Mouse (Mus musculus): Measurements from ENCODE around the gene Samd4b. TPM values are rescaled to one million over a fixed set of nuclear protein-coding genes. Genes with fewer than 3 reads are reported as not detected.

The Samd4b gene
- polyA plus RNA-seq, 1 experiment = 11.4 TPM

DNA sequence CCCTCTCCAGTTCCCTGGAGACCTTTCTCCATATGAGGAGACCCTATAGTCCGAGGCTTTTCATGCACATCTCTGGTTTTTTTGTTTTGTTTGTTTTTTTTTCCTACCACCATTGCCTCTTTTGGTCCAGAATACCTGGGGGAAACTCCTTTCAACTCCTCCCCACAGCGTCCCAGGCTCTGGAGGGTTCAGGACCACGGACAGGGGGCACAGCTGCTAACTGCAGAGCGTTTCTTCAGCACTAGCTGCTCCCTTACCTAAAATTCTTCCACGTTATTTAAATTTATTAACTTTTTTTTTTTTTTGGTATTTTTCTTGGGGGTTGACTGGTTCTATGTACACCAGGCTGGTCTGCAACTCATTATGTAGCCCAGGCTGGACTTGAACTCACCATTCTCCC lies 92.4 kb downstream of the Samd4b start:
- H3K9me3 ChIP-seq (ENCODE audit: control insufficient read depth, low read length) = no peaks in the 10 kb centered on the region
- H3K4me3 ChIP-seq (replicated peaks) = no peak overlapping the region
- no peaks in the 10 kb centered on the region for H3K36me3 ChIP-seq (ENCODE audit: control insufficient read depth)
- H3K4me1 ChIP-seq (ENCODE audit: control insufficient read depth) = no peaks in the 10 kb centered on the region
- TF ChIP-seq TAL1 (IDR thresholded peaks at IDR 0.05; ENCODE audit: low read length) (no peak), GATA1 (IDR thresholded peaks at IDR 0.05; ENCODE audit: low read length) (no peak)
- H3K27me3 ChIP-seq (ENCODE audit: control insufficient read depth) = no peaks in the 10 kb centered on the region

DNA sequence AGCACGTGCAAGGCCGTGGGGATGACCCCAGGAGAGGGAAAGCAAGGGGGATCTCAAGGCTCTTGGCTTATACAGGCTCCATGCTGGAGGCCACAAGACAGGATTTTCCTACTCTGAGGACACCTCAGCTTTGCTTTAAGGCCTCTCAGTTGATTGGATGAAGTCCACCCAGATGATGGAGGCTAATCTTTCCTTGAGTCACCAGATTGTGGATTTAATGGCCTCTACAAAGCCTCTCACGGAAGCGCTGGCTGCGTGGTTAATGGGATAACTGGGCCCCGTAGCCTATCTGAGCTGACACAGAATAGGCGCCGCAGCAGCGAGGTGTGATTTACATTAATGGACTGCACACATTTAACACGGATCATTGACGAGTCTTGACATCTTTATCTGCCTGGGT lies 102.5 kb downstream of the Samd4b start:
- no peaks in the 10 kb centered on the region for H3K27me3 ChIP-seq (ENCODE audit: control insufficient read depth)
- no peaks in the 10 kb centered on the region for H3K36me3 ChIP-seq (ENCODE audit: control insufficient read depth)
- H3K9me3 ChIP-seq (ENCODE audit: control insufficient read depth, low read length) = no peaks in the 10 kb centered on the region
- TF ChIP-seq GATA1 (IDR thresholded peaks at IDR 0.05; ENCODE audit: low read length) = no peak
- TF ChIP-seq TAL1 (IDR thresholded peaks at IDR 0.05; ENCODE audit: low read length) = no peak
- peaks cover 5% of the 10 kb centered on the region for H3K4me1 ChIP-seq (ENCODE audit: control insufficient read depth)
- H3K4me3 ChIP-seq (replicated peaks) = no peak overlapping the region

DNA sequence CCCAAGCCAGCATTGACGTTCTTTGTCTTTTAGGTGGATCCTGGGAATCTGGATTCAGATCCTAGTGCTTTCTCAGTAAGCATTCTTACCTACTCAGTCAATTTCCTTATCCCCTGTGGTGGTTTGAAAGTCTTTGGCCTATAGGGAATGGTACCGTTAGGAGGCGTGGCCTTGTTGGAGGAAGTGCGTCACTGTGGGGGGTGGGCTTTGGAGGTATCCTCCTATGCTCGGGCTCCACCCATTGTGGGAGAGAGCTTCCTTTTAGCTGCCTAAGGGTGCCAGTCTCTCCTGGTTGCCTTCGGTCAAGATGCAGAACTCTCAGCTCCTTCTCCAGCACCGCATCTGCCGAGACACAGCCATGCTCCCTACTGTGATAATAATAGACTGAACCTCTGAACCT lies 105.6 kb downstream of the Samd4b start:
- H3K36me3 ChIP-seq (ENCODE audit: control insufficient read depth) = no peaks in the 10 kb centered on the region
- no peak overlapping the region for H3K4me3 ChIP-seq (replicated peaks)
- peaks cover 6% of the 10 kb centered on the region for H3K4me1 ChIP-seq (ENCODE audit: control insufficient read depth)
- peaks cover 10% of the 10 kb centered on the region for H3K27me3 ChIP-seq (ENCODE audit: control insufficient read depth)
- H3K9me3 ChIP-seq (ENCODE audit: control insufficient read depth, low read length) = no peaks in the 10 kb centered on the region
- no peak for TF ChIP-seq GATA1 (IDR thresholded peaks at IDR 0.05; ENCODE audit: low read length)
- TF ChIP-seq TAL1 (IDR thresholded peaks at IDR 0.05; ENCODE audit: low read length) = no peak

DNA sequence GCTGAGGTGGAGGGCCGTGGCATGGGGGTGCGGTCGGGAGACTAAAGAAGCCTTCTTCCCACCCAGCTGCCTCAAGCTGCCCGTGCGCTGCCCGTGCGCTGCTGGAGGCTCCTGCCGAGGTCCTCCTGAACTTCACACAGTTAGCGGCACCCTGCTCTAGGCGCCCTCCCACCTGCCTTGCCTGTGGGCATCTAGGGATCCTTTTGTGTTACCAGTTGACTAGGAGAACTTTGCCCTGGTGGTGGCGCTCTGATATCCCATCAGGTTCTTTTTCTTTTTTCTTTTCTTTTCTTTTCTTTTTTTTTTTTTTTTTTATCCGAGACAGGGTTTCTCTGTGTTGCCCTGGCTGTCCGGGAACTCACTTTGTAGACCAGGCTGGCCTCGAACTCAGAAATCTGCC lies 107.0 kb downstream of the Samd4b start:
- Histone ChIP-seq H3K4me1 (ENCODE audit: control insufficient read depth) (peaks cover 6% of the 10 kb centered on the region), H3K36me3 (ENCODE audit: control insufficient read depth) (no peaks in the 10 kb centered on the region), H3K4me3 (replicated peaks) (no peak overlapping the region), H3K27me3 (ENCODE audit: control insufficient read depth) (peaks cover 11% of the 10 kb centered on the region), H3K9me3 (ENCODE audit: control insufficient read depth, low read length) (no peaks in the 10 kb centered on the region)
- no peak for TF ChIP-seq TAL1 (IDR thresholded peaks at IDR 0.05; ENCODE audit: low read length)
- TF ChIP-seq GATA1 (IDR thresholded peaks at IDR 0.05; ENCODE audit: low read length) = no peak

DNA sequence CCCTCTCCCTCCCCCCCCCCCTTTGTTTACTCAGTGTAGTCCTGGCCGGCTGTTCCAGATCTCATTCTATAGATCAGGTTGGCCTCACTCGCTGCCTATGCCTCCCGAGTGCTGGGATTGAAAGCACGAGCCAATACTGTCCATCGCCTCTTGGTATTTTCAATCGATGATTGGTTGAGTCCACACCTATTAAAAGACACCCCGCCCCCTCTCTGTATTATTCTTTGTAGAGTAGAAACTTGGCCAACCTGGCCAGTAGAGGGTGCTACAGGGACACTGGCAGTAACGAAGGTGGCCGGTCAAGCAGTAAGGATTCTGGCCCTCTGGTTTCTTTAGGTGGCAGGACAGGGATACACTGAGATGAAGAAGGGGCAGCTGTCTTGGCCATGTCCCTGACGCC lies 107.5 kb downstream of the Samd4b start:
- Histone ChIP-seq H3K9me3 (ENCODE audit: control insufficient read depth, low read length) (no peaks in the 10 kb centered on the region), H3K27me3 (ENCODE audit: control insufficient read depth) (peaks cover 11% of the 10 kb centered on the region), H3K36me3 (ENCODE audit: control insufficient read depth) (no peaks in the 10 kb centered on the region), H3K4me1 (ENCODE audit: control insufficient read depth) (peaks cover 6% of the 10 kb centered on the region), H3K4me3 (replicated peaks) (no peak overlapping the region)
- TF ChIP-seq TAL1 (IDR thresholded peaks at IDR 0.05; ENCODE audit: low read length) = no peak
- TF ChIP-seq GATA1 (IDR thresholded peaks at IDR 0.05; ENCODE audit: low read length) = no peak

DNA sequence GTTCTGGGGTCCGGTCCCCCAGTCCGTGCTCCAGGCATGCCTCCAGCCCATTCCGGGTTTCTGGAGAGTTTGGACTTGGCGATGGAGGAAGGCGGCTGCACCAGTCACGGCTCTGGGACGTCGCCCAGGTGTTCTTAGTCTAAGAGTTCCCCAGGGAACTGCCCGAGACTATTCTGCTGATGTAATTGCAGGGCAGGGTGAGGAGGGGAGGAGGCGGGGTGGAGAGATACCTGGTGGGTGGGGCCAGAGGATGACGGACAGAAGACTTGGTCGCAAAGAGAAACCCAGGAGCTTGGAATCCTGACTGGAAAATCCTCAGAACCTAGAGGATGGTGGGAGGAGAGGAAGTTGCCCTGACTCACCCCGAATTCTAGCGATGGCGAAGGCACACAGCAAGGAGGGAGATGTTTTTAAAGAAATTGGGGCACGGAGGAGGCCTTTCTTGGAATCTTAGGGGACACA lies 109.9 kb downstream of the Samd4b start:
- Histone ChIP-seq H3K9me3 (ENCODE audit: control insufficient read depth, low read length) (no peaks in the 10 kb centered on the region), H3K4me3 (replicated peaks) (no peak overlapping the region), H3K36me3 (ENCODE audit: control insufficient read depth) (no peaks in the 10 kb centered on the region), H3K27me3 (ENCODE audit: control insufficient read depth) (peaks cover 11% of the 10 kb centered on the region), H3K4me1 (ENCODE audit: control insufficient read depth) (peaks cover 6% of the 10 kb centered on the region)
- TF ChIP-seq GATA1 (IDR thresholded peaks at IDR 0.05; ENCODE audit: low read length) = no peak
- TF ChIP-seq TAL1 (IDR thresholded peaks at IDR 0.05; ENCODE audit: low read length) = no peak

DNA sequence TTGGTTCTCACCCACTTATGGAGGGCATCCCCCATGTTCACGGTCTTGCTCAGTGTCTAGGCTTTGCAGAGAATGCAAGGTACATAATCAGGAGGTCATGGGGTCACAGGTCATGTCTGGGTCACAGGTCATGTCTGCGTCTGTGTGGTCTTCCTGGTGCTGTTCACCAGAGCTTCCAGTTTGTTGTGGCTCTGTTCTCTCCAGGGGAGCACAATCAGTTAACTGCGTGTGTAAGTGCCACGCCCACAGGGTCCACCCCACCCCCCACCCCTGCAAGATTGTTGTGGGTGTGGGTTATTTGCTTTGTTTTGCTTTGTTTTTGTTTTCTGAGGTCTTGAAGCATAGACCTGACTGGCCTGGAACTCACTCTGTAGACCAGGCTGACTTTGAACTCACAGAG lies 113.8 kb downstream of the Samd4b start:
- TF ChIP-seq GATA1 (IDR thresholded peaks at IDR 0.05; ENCODE audit: low read length) (no peak), TAL1 (IDR thresholded peaks at IDR 0.05; ENCODE audit: low read length) (no peak)
- Histone ChIP-seq H3K9me3 (ENCODE audit: control insufficient read depth, low read length) (no peaks in the 10 kb centered on the region), H3K27me3 (ENCODE audit: control insufficient read depth) (peaks cover 11% of the 10 kb centered on the region), H3K36me3 (ENCODE audit: control insufficient read depth) (no peaks in the 10 kb centered on the region), H3K4me1 (ENCODE audit: control insufficient read depth) (no peaks in the 10 kb centered on the region; the same call in none of the 2 replicates), H3K4me3 (replicated peaks) (no peak overlapping the region)

DNA sequence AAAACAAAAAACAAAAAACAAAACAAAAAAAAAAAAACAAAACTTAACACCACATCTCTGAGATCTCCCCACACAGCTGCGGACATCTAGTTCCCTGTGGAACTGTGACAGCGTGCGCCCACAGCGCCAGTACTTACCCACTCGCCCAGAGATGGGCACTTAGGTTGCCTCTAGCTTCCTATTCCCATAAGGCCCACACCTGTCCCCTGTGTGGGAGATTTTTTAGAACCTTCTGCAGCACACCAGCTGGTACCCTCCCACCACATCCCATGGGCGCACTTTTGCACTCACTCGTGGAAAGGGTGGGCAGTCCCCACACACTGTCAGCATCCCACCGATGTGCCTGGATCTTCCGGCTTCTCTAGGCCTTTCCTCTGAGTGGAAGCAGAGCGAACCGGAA lies 115.1 kb downstream of the Samd4b start:
- Histone ChIP-seq H3K36me3 (ENCODE audit: control insufficient read depth) (no peaks in the 10 kb centered on the region), H3K4me1 (ENCODE audit: control insufficient read depth) (no peaks in the 10 kb centered on the region), H3K27me3 (ENCODE audit: control insufficient read depth) (peaks cover 6% of the 10 kb centered on the region), H3K9me3 (ENCODE audit: control insufficient read depth, low read length) (no peaks in the 10 kb centered on the region), H3K4me3 (replicated peaks) (no peak overlapping the region)
- TF ChIP-seq TAL1 (IDR thresholded peaks at IDR 0.05; ENCODE audit: low read length) (no peak), GATA1 (IDR thresholded peaks at IDR 0.05; ENCODE audit: low read length) (no peak)

DNA sequence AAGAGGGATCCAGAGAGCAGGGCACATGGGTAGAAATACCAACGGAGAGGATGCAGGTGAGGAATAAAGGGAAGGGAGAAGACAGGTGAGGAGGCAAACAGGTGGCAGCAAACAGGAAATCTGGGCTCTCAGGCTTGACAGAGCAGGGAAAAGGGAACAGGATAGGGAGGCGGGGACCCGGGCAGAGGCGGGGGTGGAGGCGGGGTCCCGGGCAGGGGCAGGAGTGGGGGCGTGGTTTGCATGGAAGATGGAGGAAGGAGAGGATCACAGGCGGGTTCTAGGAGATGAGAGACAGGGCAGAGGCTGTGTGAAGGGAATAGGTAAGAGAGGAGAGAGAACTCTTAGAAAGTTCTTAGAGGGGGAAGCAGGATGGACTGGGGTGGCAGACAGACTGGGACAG lies 119.1 kb downstream of the Samd4b start:
- Histone ChIP-seq H3K4me1 (ENCODE audit: control insufficient read depth) (no peaks in the 10 kb centered on the region), H3K4me3 (replicated peaks) (no peak overlapping the region)

DNA sequence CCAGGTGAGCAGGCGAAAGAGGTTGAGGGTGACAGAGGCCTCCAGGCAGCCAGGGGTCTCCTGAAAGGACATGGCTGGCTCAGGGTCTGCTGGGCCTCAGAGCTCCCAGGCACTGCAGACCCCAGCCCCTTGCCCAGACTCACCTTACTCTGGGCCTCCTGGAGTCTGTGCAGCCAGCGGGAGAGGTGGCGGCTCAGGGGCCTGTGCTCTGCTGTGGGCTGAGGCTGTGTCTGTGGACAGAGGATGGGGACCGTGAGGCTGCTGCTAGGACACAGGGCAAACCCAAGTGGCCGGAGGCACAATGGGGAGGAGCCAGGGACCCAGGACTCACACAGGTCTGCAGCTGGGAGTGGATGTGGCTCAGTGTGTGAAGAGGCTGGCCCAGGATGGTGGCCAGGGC lies 120.6 kb downstream of the Samd4b start:
- Histone ChIP-seq H3K27me3 (ENCODE audit: control insufficient read depth) (no peaks in the 10 kb centered on the region), H3K9me3 (ENCODE audit: control insufficient read depth, low read length) (no peaks in the 10 kb centered on the region)

More for the DNA sequence above, 119.1 kb downstream of the Samd4b start:
- Histone ChIP-seq H3K36me3 (ENCODE audit: control insufficient read depth) (no peaks in the 10 kb centered on the region), H3K27me3 (ENCODE audit: control insufficient read depth) (no peaks in the 10 kb centered on the region), H3K9me3 (ENCODE audit: control insufficient read depth, low read length) (no peaks in the 10 kb centered on the region)
- no peak for TF ChIP-seq TAL1 (IDR thresholded peaks at IDR 0.05; ENCODE audit: low read length)
- TF ChIP-seq GATA1 (IDR thresholded peaks at IDR 0.05; ENCODE audit: low read length) = no peak

More for the DNA sequence above, 120.6 kb downstream of the Samd4b start:
- Histone ChIP-seq H3K4me3 (replicated peaks) (no peak overlapping the region), H3K36me3 (ENCODE audit: control insufficient read depth) (no peaks in the 10 kb centered on the region), H3K4me1 (ENCODE audit: control insufficient read depth) (no peaks in the 10 kb centered on the region)
- TF ChIP-seq TAL1 (IDR thresholded peaks at IDR 0.05; ENCODE audit: low read length) (no peak), GATA1 (IDR thresholded peaks at IDR 0.05; ENCODE audit: low read length) (no peak)
